Mouse (Mus musculus): Measurements from ENCODE around the gene Bnipl. TPM values are rescaled to one million over a fixed set of nuclear protein-coding genes. Genes with fewer than 3 reads are reported as not detected.
A peak's percentile ranks its signal among the peaks of the same experiment; 100 is the strongest.

Bnipl gene
- 2.1 and 2.4 TPM in 2 replicates for polyA plus RNA-seq (2014; fragmentation: Nextera tagmentation; extraction: Ambion mirVana)

- Histone ChIP-seq H3K27me3 (ENCODE audit: control insufficient read depth, insufficient read depth, low read length) (no peaks in the 10 kb centered on the region), H3K4me2 (replicated peaks; ENCODE audit: low read depth, low read length) (no peak within 1 kb of the TSS), H3K4me3 (ENCODE audit: low read length) (no peak within 1 kb of the TSS), H3K9ac (ENCODE audit: low read depth, low read length) (no peak within 1 kb of the TSS), H3K36me3 (ENCODE audit: control insufficient read depth, insufficient read depth, low read length) (peaks cover 16% of the 10 kb centered on the region; the same call in 1 of the 2 replicates), H3K27ac (ENCODE audit: low read depth, low read length) (0 out of 2 replicates have a peak within 1 kb of the TSS, but pooled peaks have one; percentile 17), H3K4me1 (ENCODE audit: control insufficient read depth, insufficient read depth, low read length) (no peaks in the 10 kb centered on the region), H3K9me3 (ENCODE audit: control insufficient read depth, low read length) (no peaks in the 10 kb centered on the region)
- WGBS, result 50% methylated on average over 7 of the region's 7 CpGs
- no peak for ATAC-seq (ENCODE audit: low FRiP score, low TSS enrichment)
Observed at GRCm38 (mm10) chr3:95250783-95251424, at the start of gene Bnipl. Gene Bnipl (minus strand): TSS chr3:95251193.

DNA sequence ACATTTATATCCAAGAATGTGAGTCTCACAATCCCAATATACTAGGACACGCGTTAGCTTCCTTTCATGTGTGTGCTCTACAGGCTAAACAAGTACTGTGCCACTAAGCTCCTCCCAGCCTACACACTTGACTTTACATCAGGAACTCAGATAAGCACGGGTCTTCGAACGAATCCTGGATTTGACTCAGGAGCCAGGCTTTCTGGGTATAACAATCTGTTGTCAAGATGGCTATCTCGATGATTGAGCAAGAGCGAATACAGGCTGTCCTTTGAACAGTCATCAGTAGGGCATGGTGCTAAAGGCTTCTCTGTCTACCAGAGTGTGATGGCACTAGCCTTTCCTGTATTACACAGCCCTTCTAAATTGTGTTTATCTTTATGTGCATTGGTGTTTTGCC, 47.0 kb upstream of the Bnipl start:
- no peak overlapping the region for H3K4me3 ChIP-seq (ENCODE audit: low read length)
- H3K4me2 ChIP-seq (replicated peaks; ENCODE audit: low read depth, low read length), result no peak overlapping the region
- no peak overlapping the region for H3K9ac ChIP-seq (ENCODE audit: low read depth, low read length)
- H3K9me3 ChIP-seq (ENCODE audit: control insufficient read depth, low read length), result no peaks in the 10 kb centered on the region
- no peaks in the 10 kb centered on the region; the same call in 1 of the 2 replicates for H3K4me1 ChIP-seq (ENCODE audit: control insufficient read depth, insufficient read depth, low read length)
- no peaks in the 10 kb centered on the region for H3K27me3 ChIP-seq (ENCODE audit: control insufficient read depth, insufficient read depth, low read length)
- 83% methylated on average over 7 of the region's 7 CpGs for WGBS
- H3K27ac ChIP-seq (ENCODE audit: low read depth, low read length), result no peak overlapping the region
- H3K36me3 ChIP-seq (ENCODE audit: control insufficient read depth, insufficient read depth, low read length), result peaks cover 22% of the 10 kb centered on the region
- no peak for ATAC-seq (ENCODE audit: low FRiP score, low TSS enrichment)

GRCm38 (mm10) chr3:95296103-95296469, 45.1 kb upstream of the Bnipl start:
- Histone ChIP-seq H3K4me1 (ENCODE audit: control insufficient read depth, insufficient read depth, low read length) (no peaks in the 10 kb centered on the region; the same call in 1 of the 2 replicates), H3K27ac (ENCODE audit: low read depth, low read length) (no peak overlapping the region), H3K9me3 (ENCODE audit: control insufficient read depth, low read length) (no peaks in the 10 kb centered on the region), H3K27me3 (ENCODE audit: control insufficient read depth, insufficient read depth, low read length) (no peaks in the 10 kb centered on the region), H3K9ac (ENCODE audit: low read depth, low read length) (no peak overlapping the region), H3K36me3 (ENCODE audit: control insufficient read depth, insufficient read depth, low read length) (peaks cover 33% of the 10 kb centered on the region), H3K4me3 (ENCODE audit: low read length) (no peak overlapping the region), H3K4me2 (replicated peaks; ENCODE audit: low read depth, low read length) (no peak overlapping the region)
- 12% methylated on average over 5 of the region's 5 CpGs for WGBS
- peak; percentile 48; the same call in 1 of the 2 replicates for ATAC-seq (ENCODE audit: low FRiP score, low TSS enrichment)

DNA sequence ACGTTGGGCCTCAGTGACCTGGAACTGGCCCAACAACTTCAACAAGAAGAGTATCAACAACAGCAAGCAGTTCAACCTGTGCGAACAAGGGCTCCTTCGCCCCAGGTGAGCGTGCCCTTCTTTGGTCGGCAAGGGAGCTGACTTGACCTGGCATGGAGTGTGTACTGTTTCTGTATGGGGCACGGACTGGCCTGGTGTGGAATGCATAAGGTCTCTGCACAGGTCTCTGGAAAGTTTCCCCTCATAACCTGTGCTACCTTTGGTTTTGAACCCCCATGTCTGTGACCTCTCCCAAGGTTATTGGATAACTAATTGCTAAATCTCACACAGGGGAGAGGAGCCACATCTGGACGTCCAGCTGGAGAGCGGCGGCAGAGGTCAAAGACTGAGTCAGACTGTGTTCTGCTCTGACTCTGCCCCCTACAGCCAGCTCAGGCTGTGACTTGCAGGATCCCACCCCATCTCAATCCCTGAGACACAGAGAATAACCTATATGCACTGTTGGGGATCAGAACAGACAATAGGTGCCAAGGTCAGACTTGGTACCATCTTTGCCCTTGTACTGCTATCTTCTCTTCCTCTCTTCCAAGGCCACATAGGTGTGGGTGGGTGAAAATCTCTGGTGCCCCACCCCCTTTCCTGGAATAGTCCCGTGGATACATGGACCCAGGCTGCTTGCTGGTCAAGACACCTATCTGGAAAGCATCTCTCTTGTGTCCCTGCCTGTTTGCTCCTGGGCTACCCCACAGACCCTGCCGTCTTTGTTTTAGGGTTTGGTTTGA, 44.5 kb upstream of the Bnipl start:
- H3K27ac ChIP-seq (ENCODE audit: low read depth, low read length), result no peak overlapping the region
- H3K4me1 ChIP-seq (ENCODE audit: control insufficient read depth, insufficient read depth, low read length), result no peaks in the 10 kb centered on the region; the same call in 1 of the 2 replicates
- H3K9me3 ChIP-seq (ENCODE audit: control insufficient read depth, low read length), result no peaks in the 10 kb centered on the region
- 73% methylated on average over 11 of the region's 11 CpGs for WGBS
- H3K9ac ChIP-seq (ENCODE audit: low read depth, low read length), result no peak overlapping the region
- H3K27me3 ChIP-seq (ENCODE audit: control insufficient read depth, insufficient read depth, low read length), result no peaks in the 10 kb centered on the region
- H3K4me2 ChIP-seq (replicated peaks; ENCODE audit: low read depth, low read length), result no peak overlapping the region
- no peak overlapping the region for H3K4me3 ChIP-seq (ENCODE audit: low read length)
- H3K36me3 ChIP-seq (ENCODE audit: control insufficient read depth, insufficient read depth, low read length), result peaks cover 36% of the 10 kb centered on the region
- 0 out of 2 replicates have a peak, but pooled peaks have one; percentile 29 for ATAC-seq (ENCODE audit: low FRiP score, low TSS enrichment)

GRCm38 (mm10) chr3:95294718-95295117, 43.7 kb upstream of the Bnipl start:
- H3K36me3 ChIP-seq (ENCODE audit: control insufficient read depth, insufficient read depth, low read length), result peaks cover 38% of the 10 kb centered on the region
- no peak for ATAC-seq (ENCODE audit: low FRiP score, low TSS enrichment)
- H3K4me1 ChIP-seq (ENCODE audit: control insufficient read depth, insufficient read depth, low read length), result no peaks in the 10 kb centered on the region; the same call in 1 of the 2 replicates

DNA sequence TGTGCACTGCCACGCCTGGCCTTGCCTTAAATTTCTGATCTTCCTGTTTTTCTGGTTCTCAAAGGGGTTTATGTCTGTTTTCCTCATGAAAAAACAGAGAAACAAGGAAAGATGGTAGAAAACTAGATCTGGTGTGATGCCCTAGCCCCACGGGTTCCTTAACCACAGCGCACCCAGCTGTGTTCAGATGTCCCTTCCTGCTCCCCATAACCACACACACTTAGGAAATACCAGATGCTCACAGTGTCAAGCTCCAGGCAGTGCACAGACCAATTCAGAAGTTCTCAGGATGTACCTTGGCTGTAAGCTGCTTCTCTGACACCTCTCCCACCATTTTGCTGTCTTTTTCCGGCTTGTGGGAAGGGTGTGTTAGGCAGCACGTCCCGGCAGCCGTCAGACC, 43.3 kb upstream of the Bnipl start:
- Histone ChIP-seq H3K9me3 (ENCODE audit: control insufficient read depth, low read length) (no peaks in the 10 kb centered on the region), H3K27ac (ENCODE audit: low read depth, low read length) (no peak overlapping the region), H3K27me3 (ENCODE audit: control insufficient read depth, insufficient read depth, low read length) (no peaks in the 10 kb centered on the region), H3K36me3 (ENCODE audit: control insufficient read depth, insufficient read depth, low read length) (peaks cover 38% of the 10 kb centered on the region), H3K4me3 (ENCODE audit: low read length) (no peak overlapping the region), H3K4me1 (ENCODE audit: control insufficient read depth, insufficient read depth, low read length) (no peaks in the 10 kb centered on the region; the same call in 1 of the 2 replicates), H3K9ac (ENCODE audit: low read depth, low read length) (no peak overlapping the region), H3K4me2 (replicated peaks; ENCODE audit: low read depth, low read length) (no peak overlapping the region)
- no peak for ATAC-seq (ENCODE audit: low FRiP score, low TSS enrichment)
- WGBS, result 89% methylated on average over 7 of the region's 7 CpGs

More at GRCm38 (mm10) chr3:95294718-95295117, 43.7 kb upstream of the Bnipl start:
- no peaks in the 10 kb centered on the region for H3K27me3 ChIP-seq (ENCODE audit: control insufficient read depth, insufficient read depth, low read length)
- H3K9ac ChIP-seq (ENCODE audit: low read depth, low read length), result no peak overlapping the region
- no peak overlapping the region for H3K4me2 ChIP-seq (replicated peaks; ENCODE audit: low read depth, low read length)
- no peak overlapping the region for H3K4me3 ChIP-seq (ENCODE audit: low read length)
- H3K27ac ChIP-seq (ENCODE audit: low read depth, low read length), result no peak overlapping the region
- WGBS, result 87% methylated on average over 5 of the region's 5 CpGs
- no peaks in the 10 kb centered on the region for H3K9me3 ChIP-seq (ENCODE audit: control insufficient read depth, low read length)

- no peaks in the 10 kb centered on the region for H3K9me3 ChIP-seq (ENCODE audit: control insufficient read depth, low read length)
- peaks cover 41% of the 10 kb centered on the region for H3K36me3 ChIP-seq (ENCODE audit: control insufficient read depth, insufficient read depth, low read length)
Observed at GRCm38 (mm10) chr3:95293537-95293936, 42.5 kb upstream of the Bnipl start.

GRCm38 (mm10) chr3:95292899-95293298, 41.9 kb upstream of the Bnipl start:
- Histone ChIP-seq H3K9me3 (ENCODE audit: control insufficient read depth, low read length) (no peaks in the 10 kb centered on the region), H3K9ac (ENCODE audit: low read depth, low read length) (no peak overlapping the region), H3K4me2 (replicated peaks; ENCODE audit: low read depth, low read length) (no peak overlapping the region), H3K4me3 (ENCODE audit: low read length) (no peak overlapping the region), H3K27ac (ENCODE audit: low read depth, low read length) (no peak overlapping the region), H3K27me3 (ENCODE audit: control insufficient read depth, insufficient read depth, low read length) (no peaks in the 10 kb centered on the region), H3K4me1 (ENCODE audit: control insufficient read depth, insufficient read depth, low read length) (no peaks in the 10 kb centered on the region; the same call in 1 of the 2 replicates), H3K36me3 (ENCODE audit: control insufficient read depth, insufficient read depth, low read length) (peaks cover 48% of the 10 kb centered on the region)
- 86% methylated on average over 2 of the region's 2 CpGs for WGBS
- no peak for ATAC-seq (ENCODE audit: low FRiP score, low TSS enrichment)

More at GRCm38 (mm10) chr3:95293537-95293936, 42.5 kb upstream of the Bnipl start:
- no peaks in the 10 kb centered on the region; the same call in 1 of the 2 replicates for H3K4me1 ChIP-seq (ENCODE audit: control insufficient read depth, insufficient read depth, low read length)
- H3K27me3 ChIP-seq (ENCODE audit: control insufficient read depth, insufficient read depth, low read length), result no peaks in the 10 kb centered on the region
- H3K9ac ChIP-seq (ENCODE audit: low read depth, low read length), result no peak overlapping the region
- no peak overlapping the region for H3K4me2 ChIP-seq (replicated peaks; ENCODE audit: low read depth, low read length)
- no peak overlapping the region for H3K4me3 ChIP-seq (ENCODE audit: low read length)
- 53% methylated on average over 11 of the region's 11 CpGs for WGBS
- no peak for ATAC-seq (ENCODE audit: low FRiP score, low TSS enrichment)
- H3K27ac ChIP-seq (ENCODE audit: low read depth, low read length), result no peak overlapping the region

DNA sequence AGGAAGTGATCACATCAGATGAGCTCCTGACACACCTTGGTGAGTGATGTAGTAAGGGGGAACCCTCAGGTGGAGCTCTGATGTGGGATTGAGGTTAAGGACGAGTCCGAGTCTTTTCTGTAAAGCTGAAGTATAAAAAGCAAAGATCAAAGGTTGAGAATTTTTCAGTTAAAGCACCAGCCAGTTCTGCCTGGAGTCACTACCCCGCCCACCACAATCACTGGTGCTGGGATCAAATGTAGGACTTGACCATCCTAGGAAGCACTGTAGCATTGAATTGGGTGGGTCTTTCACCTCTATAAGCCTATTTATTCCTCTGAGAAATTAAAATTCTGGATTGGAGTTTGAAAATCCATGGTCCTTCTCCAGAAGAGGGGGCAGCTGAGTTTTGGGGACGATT, 40.0 kb upstream of the Bnipl start:
- no peak for ATAC-seq (ENCODE audit: low FRiP score, low TSS enrichment)
- 82% methylated on average over 4 of the region's 4 CpGs for WGBS
- no peaks in the 10 kb centered on the region for H3K27me3 ChIP-seq (ENCODE audit: control insufficient read depth, insufficient read depth, low read length)
- no peak overlapping the region for H3K4me3 ChIP-seq (ENCODE audit: low read length)
- H3K4me2 ChIP-seq (replicated peaks; ENCODE audit: low read depth, low read length), result no peak overlapping the region
- no peaks in the 10 kb centered on the region; the same call in 1 of the 2 replicates for H3K4me1 ChIP-seq (ENCODE audit: control insufficient read depth, insufficient read depth, low read length)
- H3K36me3 ChIP-seq (ENCODE audit: control insufficient read depth, insufficient read depth, low read length), result peaks cover 52% of the 10 kb centered on the region
- H3K27ac ChIP-seq (ENCODE audit: low read depth, low read length), result no peak overlapping the region
- H3K9ac ChIP-seq (ENCODE audit: low read depth, low read length), result no peak overlapping the region
- no peaks in the 10 kb centered on the region for H3K9me3 ChIP-seq (ENCODE audit: control insufficient read depth, low read length)
